8 mouse cellular contexts compared by ENCODE assay signal in genomic region chr19:8966590-8967372, GRCm38 (mm10). TPM values are rescaled to one million over a fixed set of nuclear protein-coding genes. Genes with fewer than 3 reads are reported as not detected.
DNase-seq lines count a peak whose midpoint lies in the region; ATAC-seq lines count a peak whose summit lies in the region.

Eef1g (plus strand) TSS chr19:8967041.

- ATAC-seq in erythroblast, adult 5-6 weeks (replicated peaks; ENCODE audit: low FRiP score, poor library complexity, severe bottlenecking): peak; percentile 94
- peak; percentile 99 for ATAC-seq in kidney, embryonic 15.5 days (replicated peaks; ENCODE audit: low FRiP score)
- peak; percentile 90 for ATAC-seq in monocyte, adult 5-6 weeks (replicated peaks; ENCODE audit: insufficient number of reproducible peaks, low FRiP score, low TSS enrichment, poor library complexity, severe bottlenecking)

- peaks cover 76% of the 10 kb centered on the region for H3K36me3 ChIP-seq in heart, embryonic 10.5 days
- H3K36me3 ChIP-seq in kidney, embryonic 15.5 days: peaks cover 76% of the 10 kb centered on the region

- H3K27me3 ChIP-seq in heart, embryonic 10.5 days (ENCODE audit: insufficient read depth, poor library complexity, severe bottlenecking): no peaks in the 10 kb centered on the region
- H3K27me3 ChIP-seq in kidney, embryonic 15.5 days: no peaks in the 10 kb centered on the region

- peak within 1 kb of the TSS; percentile 76 for H3K4me2 ChIP-seq in kidney, embryonic 15.5 days

- H3K9me3 ChIP-seq in heart, embryonic 10.5 days: no peaks in the 10 kb centered on the region
- H3K9me3 ChIP-seq in kidney, embryonic 15.5 days (replicated peaks): no peaks in the 10 kb centered on the region

- DNase-seq in B cell, adult 2 months: peak; percentile 96 to 98
- DNase-seq in brain, adult 2 months (ENCODE audit: low read depth, low spot score): peak; percentile 100
- peak; percentile 100 for DNase-seq in heart, embryonic 10.5 days (ENCODE audit: low spot score)
- DNase-seq in liver: peak; percentile 99
- DNase-seq in spleen, postnatal 4 days (ENCODE audit: low spot score in 2 of 2): peak; percentile 98

- H3K4me1 ChIP-seq in heart, embryonic 10.5 days: peaks cover 19% of the 10 kb centered on the region
- H3K4me1 ChIP-seq in kidney, embryonic 15.5 days: peaks cover 33% of the 10 kb centered on the region

- WGBS in heart, embryonic 10.5 days: under 1% methylated on average over 52 of the region's 52 CpGs
- under 1% methylated on average over 52 of the region's 52 CpGs for WGBS in kidney, embryonic 15.5 days

- peak within 1 kb of the TSS; percentile 86 for H3K9ac ChIP-seq in kidney, embryonic 15.5 days

- peak within 1 kb of the TSS; percentile 89 for H3K4me3 ChIP-seq in heart, embryonic 10.5 days
- peak within 1 kb of the TSS; percentile 84 for H3K4me3 ChIP-seq in kidney, embryonic 15.5 days (replicated peaks)

- peak within 1 kb of the TSS; percentile 92 for H3K27ac ChIP-seq in heart, embryonic 10.5 days
- H3K27ac ChIP-seq in kidney, embryonic 15.5 days: peak within 1 kb of the TSS; percentile 94

RNA-seq across cellular contexts. Expression of gene Eef1g, which starts in this region (rescaled TPM):
- 181 and 213 TPM in 2 replicates for total RNA-seq in erythroblast, adult 5-6 weeks (2015; ENCODE audit: low replicate concordance)
- 105 and 149 TPM in 2 replicates for total RNA-seq in erythroblast, adult 5-6 weeks (2017; ENCODE audit: low replicate concordance)
- polyA plus RNA-seq in heart, embryonic 10.5 days (2016; fragmentation: Nextera tagmentation; extraction: Ambion mirVana): 378 and 459 TPM in 2 replicates
- 467 and 476 TPM in 2 replicates for polyA plus RNA-seq in kidney, embryonic 15.5 days (2015; fragmentation: Nextera tagmentation; extraction: Ambion mirVana)
- 313 to 352 TPM (median 341 TPM) in 3 replicates for total RNA-seq in monocyte, adult 5-6 weeks (2017)

Comparison
In these comparisons a context has a peak if more than half of its experiments do, and no peak if none do; other contexts are left out.
1. Peak in every context shown above with its lines: DNase-seq, ATAC-seq, H3K4me3 ChIP-seq and H3K27ac ChIP-seq.